Mouse (Mus musculus) lung, adult 2 months (tissue): ENCODE data around the gene Noc4l.

Experiments
- CTCF ChIP-seq: fragments of 200-500 bp; IDR thresholded peaks from 2 replicates; pipeline ENCODE4 v1.5.1; 2011; ENCODE audit warnings: mild to moderate bottlenecking, low read length, control low read depth; ENCODE audit not compliant: insufficient read depth
- POLR2A ChIP-seq: fragments of 200-500 bp; IDR thresholded peaks from 2 replicates; pipeline ENCODE4 v1.6.1; 2011; ENCODE audit warnings: low read depth, mild to moderate bottlenecking, control low read depth, low read length, borderline replicate concordance; ENCODE audit errors: extremely low read depth

GRCm38 (mm10) chr5:110609425-110609824, 43.8 kb downstream of the Noc4l start:
- TF ChIP-seq CTCF (no peak), POLR2A (no peak)
